Mouse (Mus musculus) heart, embryonic 13.5 days (tissue): ENCODE data around the gene Anxa4. TPM values are rescaled to one million over a fixed set of nuclear protein-coding genes. Genes with fewer than 3 reads are reported as not detected.

ENCODE experiments used
- ATAC-seq: fragments of 200-750 bp; cut with Nextera tagmentation; 2 replicates; pipeline ENCODE4 v1.8.0; 2017; ENCODE audit warnings: moderate TSS enrichment; ENCODE audit not compliant: insufficient number of reproducible peaks, low FRiP score, low TSS enrichment; ENCODE audit errors: extremely low read depth
- H3K27ac ChIP-seq: fragments of 300-500 bp; sonication (generic); replicated peaks from 2 replicates; pipeline ENCODE4 v1.5.1; 2015; ENCODE audit warnings: moderate library complexity, mild to moderate bottlenecking, inconsistent platforms
- H3K27me3 ChIP-seq: fragments of 300-500 bp; sonication (generic); replicated peaks from 2 replicates; pipeline ENCODE4 v1.6.1; 2015; ENCODE audit warnings: mild to moderate bottlenecking, inconsistent platforms
- H3K36me3 ChIP-seq: fragments of 300-500 bp; sonication (generic); 2 replicates; pipeline ENCODE4 v1.6.1; 2015; ENCODE audit warnings: mild to moderate bottlenecking, inconsistent platforms
- H3K4me1 ChIP-seq: fragments of 300-500 bp; sonication (generic); 2 replicates; pipeline ENCODE4 v1.6.1; 2015; ENCODE audit warnings: inconsistent platforms
- H3K4me2 ChIP-seq: fragments of 300-500 bp; sonication (generic); 2 replicates; pipeline ENCODE4 v1.6.1; 2015; ENCODE audit warnings: inconsistent platforms, mild to moderate bottlenecking, moderate library complexity
- H3K4me3 ChIP-seq: fragments of 300-500 bp; sonication (generic); 2 replicates; pipeline ENCODE4 v1.5.1; 2015; ENCODE audit warnings: moderate library complexity, mild to moderate bottlenecking, inconsistent platforms
- H3K9ac ChIP-seq: fragments of 300-500 bp; sonication (generic); 2 replicates; pipeline ENCODE4 v1.6.1; 2015; ENCODE audit warnings: inconsistent platforms, mild to moderate bottlenecking, moderate library complexity
- H3K9me3 ChIP-seq: fragments of 300-500 bp; sonication (generic); 2 replicates; pipeline ENCODE4 v1.6.1; 2016; ENCODE audit warnings: inconsistent platforms
- WGBS: fragments of 180-500 bp; shearing (Covaris S2); methylation state at CpG from one replicate; pipeline ENCODE4 v1.1.7; 2015; ENCODE audit warnings: mixed read lengths; 5-methylcytosine and 5-hydroxymethylcytosine counted together
- polyA plus RNA-seq: library from polyadenylated mRNA; unstranded; fragments of >200 nt; fragmentation: Nextera tagmentation; extraction: Ambion mirVana; gene quantifications from 2 replicates; pipeline ENCODE4 v1.2.1, GENCODE M21; 2015

Anxa4 gene
- polyA plus RNA-seq, 1 experiment from 2014 or later = 20.1 TPM

GRCm38 (mm10) chr6:86776001-86776705 lies 17.2 kb downstream of the Anxa4 start:
- Histone ChIP-seq H3K4me2 (peak overlapping the region; percentile 43), H3K36me3 (no peaks in the 10 kb centered on the region), H3K4me3 (no peak overlapping the region), H3K4me1 (peaks cover 15% of the 10 kb centered on the region), H3K27me3 (no peaks in the 10 kb centered on the region), H3K9me3 (no peaks in the 10 kb centered on the region), H3K27ac (peak overlapping the region; percentile 68), H3K9ac (0 out of 2 replicates have a peak overlapping the region, but pooled peaks have one; percentile 40)
- ATAC-seq = no peak
- 65% methylated on average over 8 of the region's 8 CpGs for WGBS

- H3K9ac ChIP-seq = no peak overlapping the region
- no peak overlapping the region for H3K4me2 ChIP-seq
- H3K27me3 ChIP-seq = no peaks in the 10 kb centered on the region
- no peak overlapping the region for H3K4me3 ChIP-seq
- no peak for ATAC-seq
- H3K27ac ChIP-seq = no peak overlapping the region
- H3K36me3 ChIP-seq = no peaks in the 10 kb centered on the region
- H3K4me1 ChIP-seq = peaks cover 15% of the 10 kb centered on the region
- WGBS = 57% methylated on average over 6 of the region's 6 CpGs
- no peaks in the 10 kb centered on the region for H3K9me3 ChIP-seq
Observed at GRCm38 (mm10) chr6:86774937-86775336, 18.4 kb downstream of the Anxa4 start.

- H3K4me1 ChIP-seq = peaks cover 15% of the 10 kb centered on the region
- ATAC-seq = no peak
- no peaks in the 10 kb centered on the region for H3K27me3 ChIP-seq
- H3K36me3 ChIP-seq = no peaks in the 10 kb centered on the region
- no peaks in the 10 kb centered on the region for H3K9me3 ChIP-seq
- 78% methylated on average over 4 of the region's 4 CpGs for WGBS
- no peak overlapping the region for H3K4me3 ChIP-seq
- H3K9ac ChIP-seq = no peak overlapping the region
- H3K4me2 ChIP-seq = no peak overlapping the region
- no peak overlapping the region for H3K27ac ChIP-seq
Observed at GRCm38 (mm10) chr6:86773830-86774229, 19.6 kb downstream of the Anxa4 start.

- Histone ChIP-seq H3K36me3 (no peaks in the 10 kb centered on the region), H3K27ac (no peak overlapping the region), H3K4me2 (no peak overlapping the region), H3K9me3 (no peaks in the 10 kb centered on the region), H3K4me3 (no peak overlapping the region), H3K4me1 (peaks cover 15% of the 10 kb centered on the region), H3K9ac (no peak overlapping the region), H3K27me3 (no peaks in the 10 kb centered on the region)
- ATAC-seq = no peak
- WGBS = 65% methylated on average over 7 of the region's 7 CpGs
Observed at GRCm38 (mm10) chr6:86772631-86773030, 20.8 kb downstream of the Anxa4 start.

- Histone ChIP-seq H3K27ac (no peak overlapping the region), H3K9ac (no peak overlapping the region), H3K36me3 (no peaks in the 10 kb centered on the region), H3K4me2 (no peak overlapping the region), H3K27me3 (no peaks in the 10 kb centered on the region), H3K4me1 (no peaks in the 10 kb centered on the region), H3K9me3 (no peaks in the 10 kb centered on the region), H3K4me3 (no peak overlapping the region)
- WGBS = 74% methylated on average over 4 of the region's 4 CpGs
- ATAC-seq = no peak
Observed at GRCm38 (mm10) chr6:86768938-86769337, 24.4 kb downstream of the Anxa4 start.

GRCm38 (mm10) chr6:86768186-86768776 lies 25.1 kb downstream of the Anxa4 start:
- Histone ChIP-seq H3K4me2 (no peak overlapping the region), H3K27me3 (no peaks in the 10 kb centered on the region), H3K4me1 (no peaks in the 10 kb centered on the region), H3K36me3 (no peaks in the 10 kb centered on the region), H3K9ac (no peak overlapping the region), H3K9me3 (no peaks in the 10 kb centered on the region), H3K4me3 (no peak overlapping the region), H3K27ac (no peak overlapping the region)
- 79% methylated on average over 4 of the region's 4 CpGs for WGBS
- no peak for ATAC-seq

GRCm38 (mm10) chr6:86767465-86767864 lies 25.9 kb downstream of the Anxa4 start:
- Histone ChIP-seq H3K36me3 (no peaks in the 10 kb centered on the region), H3K4me2 (no peak overlapping the region), H3K9ac (no peak overlapping the region), H3K4me3 (no peak overlapping the region), H3K9me3 (no peaks in the 10 kb centered on the region), H3K27me3 (no peaks in the 10 kb centered on the region), H3K4me1 (no peaks in the 10 kb centered on the region), H3K27ac (no peak overlapping the region)
- 51% methylated on average over 3 of the region's 3 CpGs for WGBS
- ATAC-seq = no peak

GRCm38 (mm10) chr6:86765637-86766059 lies 27.7 kb downstream of the Anxa4 start:
- Histone ChIP-seq H3K9me3 (no peaks in the 10 kb centered on the region), H3K4me1 (no peaks in the 10 kb centered on the region), H3K27ac (no peak overlapping the region), H3K4me2 (no peak overlapping the region), H3K27me3 (no peaks in the 10 kb centered on the region), H3K4me3 (no peak overlapping the region), H3K36me3 (no peaks in the 10 kb centered on the region), H3K9ac (no peak overlapping the region)
- ATAC-seq = no peak
- WGBS = 72% methylated on average over 6 of the region's 6 CpGs

- Histone ChIP-seq H3K27ac (no peak overlapping the region), H3K27me3 (no peaks in the 10 kb centered on the region), H3K36me3 (peaks cover 26% of the 10 kb centered on the region), H3K4me1 (no peaks in the 10 kb centered on the region), H3K9me3 (no peaks in the 10 kb centered on the region), H3K4me3 (no peak overlapping the region), H3K4me2 (no peak overlapping the region), H3K9ac (no peak overlapping the region)
- WGBS = 84% methylated on average over 10 of the region's 10 CpGs
- no peak for ATAC-seq
Observed at GRCm38 (mm10) chr6:86754105-86754863, 39.1 kb downstream of the Anxa4 start.

GRCm38 (mm10) chr6:86752843-86753485 lies 40.4 kb downstream of the Anxa4 start:
- H3K27me3 ChIP-seq = no peaks in the 10 kb centered on the region
- no peak for ATAC-seq
- no peak overlapping the region for H3K4me2 ChIP-seq
- H3K9ac ChIP-seq = no peak overlapping the region
- 60% methylated on average over 5 of the region's 5 CpGs for whole genome bisulfite sequencing
- H3K4me1 ChIP-seq = no peaks in the 10 kb centered on the region
- H3K36me3 ChIP-seq = peaks cover 26% of the 10 kb centered on the region
- H3K4me3 ChIP-seq = no peak overlapping the region
- H3K9me3 ChIP-seq = no peaks in the 10 kb centered on the region
- H3K27ac ChIP-seq = no peak overlapping the region

GRCm38 (mm10) chr6:86750961-86751360 lies 42.4 kb downstream of the Anxa4 start:
- peaks cover 26% of the 10 kb centered on the region for H3K36me3 ChIP-seq
- no peaks in the 10 kb centered on the region for H3K27me3 ChIP-seq
- H3K27ac ChIP-seq = no peak overlapping the region
- H3K9ac ChIP-seq = no peak overlapping the region
- H3K4me2 ChIP-seq = no peak overlapping the region
- no peak overlapping the region for H3K4me3 ChIP-seq
- H3K4me1 ChIP-seq = no peaks in the 10 kb centered on the region
- ATAC-seq = no peak
- WGBS = 83% methylated on average over 4 of the region's 4 CpGs
- no peaks in the 10 kb centered on the region for H3K9me3 ChIP-seq
